Mouse (Mus musculus) lung, postnatal 0 days (tissue): Measurements from ENCODE around the gene Gm11492.

Source experiments
- CTCF ChIP-seq: IDR thresholded peaks from 2 replicates; pipeline ENCODE4 v1.5.1; 2016; ENCODE audit warnings: antibody characterized with exemption, mild to moderate bottlenecking
- EP300 ChIP-seq: IDR thresholded peaks from 2 replicates; pipeline ENCODE4 v1.6.1; 2016; ENCODE audit warnings: antibody characterized with exemption, mild to moderate bottlenecking, control low read depth

DNA sequence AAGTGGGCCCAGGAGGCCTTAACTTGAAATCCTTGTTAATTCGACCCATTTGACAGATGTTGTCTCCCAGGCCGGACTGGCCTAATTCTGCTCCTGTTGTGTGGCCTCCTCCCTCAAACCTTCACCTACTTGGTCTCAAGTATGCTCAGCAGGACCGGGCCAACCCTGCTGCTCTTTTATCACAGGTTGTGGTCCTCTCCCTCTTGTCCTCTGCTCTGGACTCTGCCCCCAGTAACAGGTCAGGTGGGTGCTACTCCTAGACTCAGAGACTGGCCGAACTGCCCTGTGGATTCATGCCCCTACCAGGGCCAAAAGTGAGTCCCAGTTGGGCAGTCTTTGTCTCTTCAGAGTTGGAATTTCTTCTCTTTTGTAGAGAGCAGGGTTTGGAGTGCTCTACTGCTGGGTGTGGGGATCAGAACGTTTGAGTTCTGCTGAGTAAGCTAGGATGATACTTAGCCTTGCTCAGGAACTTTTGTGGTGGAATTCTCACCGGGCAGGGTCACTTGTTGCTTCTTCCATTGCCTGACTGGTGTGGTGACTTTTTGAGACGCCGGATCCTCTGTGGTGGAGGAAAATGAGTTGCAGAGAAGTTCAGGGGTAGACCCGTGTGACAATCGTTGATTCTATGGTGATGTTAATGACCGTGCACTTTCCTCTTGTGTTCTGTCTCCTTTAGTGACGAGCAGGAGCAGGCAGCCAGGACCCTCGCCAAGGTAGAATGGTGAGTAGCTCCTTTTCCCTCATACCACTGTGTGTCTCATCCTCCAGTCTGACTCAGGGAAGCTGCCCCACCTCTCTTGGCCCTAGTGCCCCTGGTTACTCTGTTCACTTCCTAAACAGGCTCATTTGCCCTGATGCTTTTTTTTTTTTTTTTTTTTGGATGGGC, 26.5 kb downstream of the Gm11492 start:
- TF ChIP-seq CTCF (no peak), EP300 (no peak)
